Mouse (Mus musculus): Measurements from ENCODE around the gene Olfr1352. TPM values are rescaled to one million over a fixed set of nuclear protein-coding genes. Genes with fewer than 3 reads are reported as not detected.
"Not testable (repeated sequence)": the region's sequence is repeated elsewhere in the genome, so short reads cannot be mapped to it uniquely, and the experiment has no call there.

Olfr1352 gene
- polyA plus RNA-seq (2012; rRNA removed) = not detected in 2 replicates

DNA sequence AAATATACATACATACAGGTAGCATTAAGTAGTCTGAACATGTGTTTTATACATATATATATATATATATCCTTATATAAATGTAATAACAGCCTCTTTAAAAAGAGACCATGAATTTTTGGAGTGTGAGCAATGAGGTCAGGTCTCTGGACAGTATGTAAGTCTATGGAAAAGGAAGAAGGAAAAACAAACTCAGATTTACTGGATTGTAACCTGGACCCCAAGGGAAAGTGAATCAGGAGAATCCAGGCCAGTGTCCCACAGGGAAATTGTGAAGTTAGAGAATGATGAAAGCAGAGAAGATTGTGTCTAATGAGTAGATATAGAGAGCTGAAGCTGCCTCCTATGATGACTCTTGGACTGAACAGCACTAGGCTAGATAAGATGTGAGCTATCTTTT, at the start of gene Olfr1352:
Gene Olfr1352 (plus strand): TSS at position 301 of the 400 bp plus-strand sequence.
- Histone ChIP-seq H3K27me3 (replicated peaks; ENCODE audit: control insufficient read depth, insufficient read depth, low read length) (no peaks in the 10 kb centered on the region), H3K36me3 (ENCODE audit: control insufficient read depth, insufficient read depth, low read length) (no peaks in the 10 kb centered on the region), H3K4me3 (ENCODE audit: insufficient read depth, low read depth, low read length) (no peak within 1 kb of the TSS), H3K4me1 (ENCODE audit: control insufficient read depth, insufficient read depth, low read length) (no peaks in the 10 kb centered on the region), H3K27ac (ENCODE audit: insufficient read depth, low read depth, low read length) (no peak within 1 kb of the TSS)
- TF ChIP-seq CTCF (conservative IDR thresholded peaks at IDR 0.05; ENCODE audit: insufficient read depth, insufficient read length, low read depth, low read length) (no peak), POLR2A (IDR thresholded peaks at IDR 0.05; ENCODE audit: low read depth, low read length) (no peak)
- no peak for DNase-seq

DNA sequence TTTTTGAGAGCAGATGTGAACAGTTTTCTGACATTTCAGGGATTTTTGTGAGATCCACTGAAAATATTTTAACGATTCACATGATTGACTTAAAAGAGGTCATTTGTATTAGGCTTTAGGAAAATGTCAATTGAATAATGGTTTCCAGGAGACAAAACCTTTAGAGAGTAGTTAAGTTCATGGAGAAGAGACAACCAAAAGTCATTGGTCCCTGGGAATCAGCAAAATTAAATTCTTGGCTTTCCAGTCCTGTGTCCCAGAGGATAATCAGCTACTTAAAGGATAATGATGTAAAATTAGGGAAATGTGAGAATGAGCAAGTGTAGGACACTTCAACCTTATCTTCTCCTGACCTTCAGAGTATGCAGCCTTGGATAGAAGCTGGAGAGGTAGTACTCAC, 30.5 kb upstream of the Olfr1352 start, which contains the start of gene Olfr8:
Gene Olfr8 (plus strand): TSS at position 301 of the 400 bp plus-strand sequence.
- H3K27me3 ChIP-seq (replicated peaks; ENCODE audit: control insufficient read depth, insufficient read depth, low read length); H3K4me3 ChIP-seq (ENCODE audit: insufficient read depth, low read depth, low read length); H3K4me1 ChIP-seq (ENCODE audit: control insufficient read depth, insufficient read depth, low read length); H3K36me3 ChIP-seq (ENCODE audit: control insufficient read depth, insufficient read depth, low read length); DNase-seq; H3K27ac ChIP-seq (ENCODE audit: insufficient read depth, low read depth, low read length): not testable (repeated sequence)
- 78% methylated on average over 1 of the region's 1 CpGs for WGBS

DNA sequence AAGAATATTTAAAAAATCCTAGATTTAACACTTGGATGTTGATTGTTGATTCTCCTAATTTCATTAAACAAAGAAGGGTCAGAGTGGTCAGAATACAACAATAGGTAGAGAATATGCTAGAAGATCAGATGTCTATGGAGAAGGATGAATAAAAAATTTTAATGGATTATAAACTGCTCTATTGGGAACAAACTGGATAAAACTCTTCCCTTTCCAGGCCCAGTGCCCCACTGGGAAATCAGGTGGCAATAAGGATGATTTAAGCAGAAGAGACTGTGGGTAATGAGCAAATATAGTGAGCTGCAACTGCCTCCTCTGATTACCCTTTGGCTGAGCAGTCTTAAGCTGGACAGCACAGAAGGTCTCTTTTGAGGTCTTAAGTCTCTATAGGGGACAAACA, 17.8 kb upstream of the Olfr1352 start, which contains the start of gene Olfr1353:
Gene Olfr1353 (plus strand): TSS at position 301 of the 400 bp plus-strand sequence.
- not testable (repeated sequence) for H3K36me3 ChIP-seq (ENCODE audit: control insufficient read depth, insufficient read depth, low read length); DNase-seq; H3K27me3 ChIP-seq (replicated peaks; ENCODE audit: control insufficient read depth, insufficient read depth, low read length)

DNA sequence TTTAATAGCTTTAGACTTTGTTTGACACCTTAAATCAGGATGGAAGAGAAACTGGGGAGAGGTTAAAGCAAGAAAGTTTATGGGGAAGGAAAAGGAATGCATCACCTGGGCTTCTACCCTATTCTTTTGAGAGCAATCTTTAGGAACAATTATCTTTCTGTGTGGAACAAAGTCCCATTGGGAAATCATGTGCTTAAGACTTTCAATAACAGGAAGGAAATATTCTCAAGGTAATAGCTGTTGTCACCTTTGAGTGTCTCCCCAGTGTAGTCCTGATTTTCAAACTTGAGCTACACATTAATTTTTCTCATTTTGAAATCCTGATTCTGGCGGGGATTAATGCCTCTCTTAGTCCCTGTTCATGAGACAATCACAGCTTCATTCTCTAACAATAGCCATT, 31.3 kb downstream of the Olfr1352 start, which contains the start of gene Olfr1351:
Gene Olfr1351 (plus strand): TSS at position 301 of the 400 bp plus-strand sequence.
- DNase-seq = no peak
- Histone ChIP-seq H3K4me1 (ENCODE audit: control insufficient read depth, insufficient read depth, low read length) (no peaks in the 10 kb centered on the region), H3K4me3 (ENCODE audit: insufficient read depth, low read depth, low read length) (no peak within 1 kb of the TSS), H3K36me3 (ENCODE audit: control insufficient read depth, insufficient read depth, low read length) (no peaks in the 10 kb centered on the region), H3K27ac (ENCODE audit: insufficient read depth, low read depth, low read length) (no peak within 1 kb of the TSS), H3K27me3 (replicated peaks; ENCODE audit: control insufficient read depth, insufficient read depth, low read length) (no peaks in the 10 kb centered on the region)
- WGBS = 73% methylated on average over 1 of the region's 1 CpGs
- TF ChIP-seq POLR2A (IDR thresholded peaks at IDR 0.05; ENCODE audit: low read depth, low read length) (no peak), CTCF (conservative IDR thresholded peaks at IDR 0.05; ENCODE audit: insufficient read depth, insufficient read length, low read depth, low read length) (no peak)

More for the DNA sequence above, 17.8 kb upstream of the Olfr1352 start, which contains the start of gene Olfr1353:
- not testable (repeated sequence) for H3K4me1 ChIP-seq (ENCODE audit: control insufficient read depth, insufficient read depth, low read length); H3K4me3 ChIP-seq (ENCODE audit: insufficient read depth, low read depth, low read length); H3K27ac ChIP-seq (ENCODE audit: insufficient read depth, low read depth, low read length)

DNA sequence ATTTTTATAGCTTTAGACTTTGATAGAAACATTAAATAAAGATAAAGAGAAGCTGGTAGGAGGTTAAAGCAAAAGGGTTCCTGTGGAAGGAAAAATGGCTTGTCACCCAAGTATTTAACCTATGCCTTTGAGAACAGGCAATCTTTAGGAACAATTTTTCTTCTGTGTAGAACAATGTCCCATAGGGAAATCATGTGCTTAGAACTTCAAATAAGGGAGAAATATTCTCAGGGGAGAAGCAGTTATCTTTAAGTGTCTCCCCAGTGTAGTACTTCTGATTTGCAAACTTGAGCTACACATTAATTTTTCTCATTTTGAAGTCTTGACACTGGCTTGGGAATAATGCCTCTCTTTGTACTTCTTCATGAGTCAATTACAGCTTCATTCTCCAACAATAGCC, 47.6 kb downstream of the Olfr1352 start, which contains the start of gene Olfr57:
Gene Olfr57 (plus strand): TSS at position 301 of the 400 bp plus-strand sequence.
- no peak for DNase-seq
- Histone ChIP-seq H3K27ac (ENCODE audit: insufficient read depth, low read depth, low read length) (no peak within 1 kb of the TSS), H3K27me3 (replicated peaks; ENCODE audit: control insufficient read depth, insufficient read depth, low read length) (no peaks in the 10 kb centered on the region), H3K36me3 (ENCODE audit: control insufficient read depth, insufficient read depth, low read length) (no peaks in the 10 kb centered on the region), H3K4me1 (ENCODE audit: control insufficient read depth, insufficient read depth, low read length) (no peaks in the 10 kb centered on the region), H3K4me3 (ENCODE audit: insufficient read depth, low read depth, low read length) (no peak within 1 kb of the TSS)
- TF ChIP-seq CTCF (conservative IDR thresholded peaks at IDR 0.05; ENCODE audit: insufficient read depth, insufficient read length, low read depth, low read length) (no peak), POLR2A (IDR thresholded peaks at IDR 0.05; ENCODE audit: low read depth, low read length) (no peak)

Other genes starting within 250 kb of the Olfr1352 start
- gene Ccdc105, start 228.0 kb upstream of the Olfr1352 start, polyA plus RNA-seq (2012; rRNA removed) = not detected in 2 replicates
- 0.16 and 0.39 TPM in 2 replicates for gene Slc1a6, start 200.6 kb upstream of the Olfr1352 start, polyA plus RNA-seq (2012; rRNA removed)
- not detected in 2 replicates for gene Olfr1356, start 128.9 kb upstream of the Olfr1352 start, polyA plus RNA-seq (2012; rRNA removed)
- not detected in 2 replicates for gene Olfr1355, start 105.5 kb upstream of the Olfr1352 start, polyA plus RNA-seq (2012; rRNA removed)
- not detected in 2 replicates for gene Olfr1354, start 67.9 kb upstream of the Olfr1352 start, polyA plus RNA-seq (2012; rRNA removed)
- not detected in 2 replicates for gene Olfr8, start 30.4 kb upstream of the Olfr1352 start, polyA plus RNA-seq (2012; rRNA removed)
- not detected in 2 replicates for gene Olfr1353, start 17.7 kb upstream of the Olfr1352 start, polyA plus RNA-seq (2012; rRNA removed)
- not detected in 2 replicates for gene Olfr1351, start 31.4 kb downstream of the Olfr1352 start, polyA plus RNA-seq (2012; rRNA removed)
- not detected in 2 replicates for gene Olfr57, start 47.7 kb downstream of the Olfr1352 start, polyA plus RNA-seq (2012; rRNA removed)
- gene 2610008E11Rik, start 116.5 kb downstream of the Olfr1352 start, polyA plus RNA-seq (2012; rRNA removed) = 0.90 and 1.7 TPM in 2 replicates
- not detected in 2 replicates for gene Vmn2r80, start 167.7 kb downstream of the Olfr1352 start, polyA plus RNA-seq (2012; rRNA removed)